Mouse (Mus musculus): ENCODE measurements around the gene Mfap3. TPM values are rescaled to one million over a fixed set of nuclear protein-coding genes. Genes with fewer than 3 reads are reported as not detected.
"Not testable (repeated sequence)": the region's sequence is repeated elsewhere in the genome, so short reads cannot be mapped to it uniquely, and the experiment has no call there.

Mfap3 gene
- total and polyA plus RNA-seq, 2 experiments from 2014 or later: 47.8 to 52.4 TPM

GRCm38 (mm10) chr11:57548618-57549550 is 30.4 kb downstream of the Mfap3 start:
- WGBS: 19% methylated on average over 18 of the region's 18 CpGs
- no peak overlapping the region for H3K27ac ChIP-seq (ENCODE audit: low read depth, low read length)
- ATAC-seq (ENCODE audit: low FRiP score) (peak; percentile 57; the same call in 1 of the 2 replicates), DNase-seq (ENCODE audit: low spot score) (peak; percentile 91)
- no peak overlapping the region for H3K4me2 ChIP-seq (ENCODE audit: low read depth, low read length, poor library complexity, severe bottlenecking)
- no peaks in the 10 kb centered on the region for H3K27me3 ChIP-seq (ENCODE audit: insufficient read depth, low read length)
- H3K4me1 ChIP-seq (ENCODE audit: insufficient read depth, low read length): peaks cover 6% of the 10 kb centered on the region; the same call in 1 of the 2 replicates
- no peak overlapping the region for H3K9ac ChIP-seq (replicated peaks; ENCODE audit: low read length, poor library complexity, severe bottlenecking)
- peak; percentile 99 for TF ChIP-seq CTCF (IDR thresholded peaks at IDR 0.05)
- no peaks in the 10 kb centered on the region for H3K36me3 ChIP-seq (ENCODE audit: insufficient read depth, low read length)
- H3K4me3 ChIP-seq (ENCODE audit: low read depth, low read length): no peak overlapping the region
- no peaks in the 10 kb centered on the region for H3K9me3 ChIP-seq (ENCODE audit: low read length)

GRCm38 (mm10) chr11:57550230-57550629 is 31.8 kb downstream of the Mfap3 start:
- 95% methylated on average over 2 of the region's 2 CpGs for WGBS
- Histone ChIP-seq H3K27me3 (ENCODE audit: insufficient read depth, low read length) (no peaks in the 10 kb centered on the region), H3K9me3 (ENCODE audit: low read length) (no peaks in the 10 kb centered on the region), H3K27ac (ENCODE audit: low read depth, low read length) (no peak overlapping the region), H3K4me1 (ENCODE audit: insufficient read depth, low read length) (peaks cover 6% of the 10 kb centered on the region; the same call in 1 of the 2 replicates), H3K4me2 (ENCODE audit: low read depth, low read length, poor library complexity, severe bottlenecking) (no peak overlapping the region), H3K4me3 (ENCODE audit: low read depth, low read length) (no peak overlapping the region), H3K9ac (replicated peaks; ENCODE audit: low read length, poor library complexity, severe bottlenecking) (no peak overlapping the region), H3K36me3 (ENCODE audit: insufficient read depth, low read length) (no peaks in the 10 kb centered on the region)
- peak; percentile 59 for TF ChIP-seq CTCF (IDR thresholded peaks at IDR 0.05)
- DNase-seq (ENCODE audit: low spot score): no peak
- ATAC-seq (ENCODE audit: low FRiP score): no peak

- no peaks in the 10 kb centered on the region for H3K27me3 ChIP-seq (ENCODE audit: insufficient read depth, low read length)
- no peaks in the 10 kb centered on the region for H3K9me3 ChIP-seq (ENCODE audit: low read length)
- no peak for TF ChIP-seq CTCF (IDR thresholded peaks at IDR 0.05)
- no peak overlapping the region for H3K4me2 ChIP-seq (ENCODE audit: low read depth, low read length, poor library complexity, severe bottlenecking)
- no peak overlapping the region for H3K4me3 ChIP-seq (ENCODE audit: low read depth, low read length)
- WGBS: 91% methylated on average over 8 of the region's 8 CpGs
- DNase-seq (ENCODE audit: low spot score): no peak
- H3K27ac ChIP-seq (ENCODE audit: low read depth, low read length): no peak overlapping the region
- ATAC-seq (ENCODE audit: low FRiP score): no peak
- H3K36me3 ChIP-seq (ENCODE audit: insufficient read depth, low read length): no peaks in the 10 kb centered on the region
- no peak overlapping the region for H3K9ac ChIP-seq (replicated peaks; ENCODE audit: low read length, poor library complexity, severe bottlenecking)
- H3K4me1 ChIP-seq (ENCODE audit: insufficient read depth, low read length): peaks cover 6% of the 10 kb centered on the region; the same call in 1 of the 2 replicates
Observed at GRCm38 (mm10) chr11:57551016-57551415, 32.6 kb downstream of the Mfap3 start.

- no peak overlapping the region for H3K4me2 ChIP-seq (ENCODE audit: low read depth, low read length, poor library complexity, severe bottlenecking)
- H3K4me3 ChIP-seq (ENCODE audit: low read depth, low read length): no peak overlapping the region
- 0 out of 2 replicates have a peak overlapping the region, but pooled peaks have one; percentile 55 for H3K27ac ChIP-seq (ENCODE audit: low read depth, low read length)
- peaks cover 6% of the 10 kb centered on the region; the same call in 1 of the 2 replicates for H3K4me1 ChIP-seq (ENCODE audit: insufficient read depth, low read length)
- no peaks in the 10 kb centered on the region for H3K27me3 ChIP-seq (ENCODE audit: insufficient read depth, low read length)
- TF ChIP-seq CTCF (IDR thresholded peaks at IDR 0.05): peak; percentile 10; the same call in 1 of the 2 replicates
- peak; percentile 46 for DNase-seq (ENCODE audit: low spot score)
- ATAC-seq (ENCODE audit: low FRiP score): peak; percentile 69
- H3K9me3 ChIP-seq (ENCODE audit: low read length): no peaks in the 10 kb centered on the region
- WGBS: 24% methylated on average over 9 of the region's 9 CpGs
- no peak overlapping the region for H3K9ac ChIP-seq (replicated peaks; ENCODE audit: low read length, poor library complexity, severe bottlenecking)
- H3K36me3 ChIP-seq (ENCODE audit: insufficient read depth, low read length): no peaks in the 10 kb centered on the region
Observed at GRCm38 (mm10) chr11:57553015-57553780, 34.7 kb downstream of the Mfap3 start.

GRCm38 (mm10) chr11:57557936-57558335 is 39.5 kb downstream of the Mfap3 start:
- not testable (repeated sequence) for DNase-seq (ENCODE audit: low spot score); H3K27me3 ChIP-seq (ENCODE audit: insufficient read depth, low read length); H3K9me3 ChIP-seq (ENCODE audit: low read length); H3K4me1 ChIP-seq (ENCODE audit: insufficient read depth, low read length); H3K4me2 ChIP-seq (ENCODE audit: low read depth, low read length, poor library complexity, severe bottlenecking); ATAC-seq (ENCODE audit: low FRiP score); H3K27ac ChIP-seq (ENCODE audit: low read depth, low read length); H3K9ac ChIP-seq (replicated peaks; ENCODE audit: low read length, poor library complexity, severe bottlenecking); H3K4me3 ChIP-seq (ENCODE audit: low read depth, low read length); H3K36me3 ChIP-seq (ENCODE audit: insufficient read depth, low read length)
- WGBS: 96% methylated on average over 9 of the region's 10 CpGs

Data from midbrain, postnatal 0 days (tissue).